Mouse (Mus musculus) liver, adult 2 months (tissue): ENCODE results near the gene Gng7.

Experiments
- CTCF ChIP-seq: fragments of 200-500 bp; IDR thresholded peaks from 2 replicates; pipeline ENCODE4 v1.5.1; 2011; ENCODE audit warnings: low read depth, low read length, control low read depth
- POLR2A ChIP-seq: fragments of 200-500 bp; IDR thresholded peaks from 2 replicates; pipeline ENCODE4 v1.6.1; 2011; ENCODE audit warnings: low read length, control low read depth; ENCODE audit not compliant: insufficient read depth; ENCODE audit errors: extremely low read depth

DNA sequence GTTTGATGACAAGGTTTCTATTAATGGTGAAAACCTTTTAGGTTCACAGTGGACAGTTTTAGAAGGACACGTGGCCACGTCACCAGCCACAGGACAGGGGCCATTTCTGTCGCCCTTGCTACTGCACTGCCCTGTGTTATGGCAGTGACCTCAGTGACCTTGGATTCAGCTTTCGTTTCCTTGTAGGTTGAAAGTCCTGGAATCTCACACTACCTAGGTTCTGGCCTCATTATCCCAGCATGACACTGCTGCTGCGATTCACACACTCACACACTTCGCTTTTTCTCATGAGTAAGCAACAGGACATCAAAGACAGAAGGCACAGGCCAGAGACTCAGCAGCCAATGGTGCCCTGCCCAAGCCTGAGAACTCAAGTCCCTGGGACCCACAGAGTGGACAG is 57.8 kb downstream of the Gng7 start:
- TF ChIP-seq POLR2A (no peak), CTCF (no peak)
